Mouse (Mus musculus) embryonic facial prominence, embryonic 13.5 days (tissue): ENCODE measurements around the gene Cbx4. TPM values are rescaled to one million over a fixed set of nuclear protein-coding genes. Genes with fewer than 3 reads are reported as not detected.
A peak's percentile ranks its signal among the peaks of the same experiment; 100 is the strongest.

Experiments used
- ATAC-seq: fragments of 200-750 bp; cut with Nextera tagmentation; 2 replicates; pipeline ENCODE4 v1.8.0; 2017; ENCODE audit warnings: low read depth; ENCODE audit not compliant: insufficient number of reproducible peaks, insufficient read depth, low FRiP score, low TSS enrichment
- H3K27ac ChIP-seq: fragments of 300-500 bp; sonication (generic); 2 replicates; pipeline ENCODE4 v1.5.1; 2015; ENCODE audit warnings: moderate library complexity, mild to moderate bottlenecking, inconsistent platforms
- H3K27me3 ChIP-seq: fragments of 300-500 bp; sonication (generic); 2 replicates; pipeline ENCODE4 v1.6.1; 2015; ENCODE audit warnings: mild to moderate bottlenecking, inconsistent platforms
- H3K36me3 ChIP-seq: fragments of 300-500 bp; sonication (generic); 2 replicates; pipeline ENCODE4 v1.6.1; 2015; ENCODE audit warnings: mild to moderate bottlenecking, inconsistent platforms
- H3K4me1 ChIP-seq: fragments of 300-500 bp; sonication (generic); 2 replicates; pipeline ENCODE4 v1.6.1; 2015; ENCODE audit warnings: inconsistent platforms
- H3K4me2 ChIP-seq: fragments of 300-500 bp; sonication (generic); 2 replicates; pipeline ENCODE4 v1.6.1; 2015; ENCODE audit warnings: moderate library complexity, mild to moderate bottlenecking, inconsistent platforms
- H3K4me3 ChIP-seq: fragments of 300-500 bp; sonication (generic); 2 replicates; pipeline ENCODE4 v1.5.1; 2015; ENCODE audit warnings: mild to moderate bottlenecking, inconsistent platforms
- H3K9ac ChIP-seq: fragments of 300-500 bp; sonication (generic); 2 replicates; pipeline ENCODE4 v1.6.1; 2015; ENCODE audit warnings: mild to moderate bottlenecking, inconsistent platforms
- H3K9me3 ChIP-seq: fragments of 300-500 bp; sonication (generic); 2 replicates; pipeline ENCODE4 v1.6.1; 2016; ENCODE audit warnings: inconsistent platforms
- WGBS: fragments of 180-500 bp; shearing (Covaris S2); methylation state at CpG from one replicate; pipeline ENCODE4 v1.1.7; 2015; ENCODE audit warnings: mixed read lengths; 5-methylcytosine and 5-hydroxymethylcytosine counted together
- polyA plus RNA-seq: library from polyadenylated mRNA; unstranded; fragments of >200 nt; fragmentation: Nextera tagmentation; extraction: Ambion mirVana; gene quantifications from 2 replicates; pipeline ENCODE4 v1.2.1, GENCODE M21; 2015

Cbx4 gene
- polyA plus RNA-seq, 1 experiment from 2014 or later = 14.4 TPM

DNA sequence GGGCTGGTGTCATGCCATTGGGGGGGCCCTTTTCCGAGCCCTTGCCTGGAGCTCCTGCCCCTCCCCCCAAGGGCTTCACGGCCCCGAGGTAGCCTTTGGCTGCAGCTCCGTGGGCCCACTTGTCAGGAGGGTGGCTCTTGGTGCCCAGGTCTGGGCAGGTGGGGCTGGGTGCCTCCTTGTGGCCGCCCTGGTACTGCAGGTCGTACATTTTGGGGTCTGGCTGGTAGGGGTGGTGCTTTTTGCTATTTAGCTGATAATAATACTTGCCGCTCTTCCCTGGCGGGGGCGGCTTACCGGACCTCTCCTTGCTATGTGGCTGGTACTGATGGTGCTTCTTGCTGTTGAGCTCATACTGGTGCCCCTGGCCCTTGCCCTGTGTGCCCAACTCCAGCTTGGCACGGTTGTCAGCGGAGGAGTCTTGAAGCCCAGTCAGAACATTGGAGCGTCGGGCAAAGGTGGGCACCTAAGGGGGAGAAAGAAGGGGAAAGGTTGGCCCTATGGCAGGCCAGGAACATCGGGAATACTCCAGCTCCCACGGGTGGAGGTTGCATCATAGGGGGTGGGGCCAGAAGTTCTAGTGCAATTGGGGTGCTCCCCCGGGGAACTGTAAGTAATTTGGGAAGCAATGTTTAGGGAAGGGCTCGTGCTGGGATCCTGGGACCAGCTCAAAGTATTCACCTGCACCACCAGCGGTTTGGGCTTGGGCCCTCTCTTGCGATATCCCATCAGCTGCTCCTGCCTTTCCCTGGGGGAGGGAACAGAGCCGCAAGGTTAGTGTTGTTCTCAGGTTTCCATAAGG is 4.0 kb downstream of the Cbx4 start:
- Histone ChIP-seq H3K9ac (0 out of 2 replicates have a peak overlapping the region, but pooled peaks have one; percentile 94), H3K4me3 (peak overlapping the region; percentile 81; the same call in 1 of the 2 replicates), H3K27ac (no peak overlapping the region), H3K4me1 (peaks cover 72% of the 10 kb centered on the region), H3K27me3 (peaks cover 48% of the 10 kb centered on the region), H3K9me3 (no peaks in the 10 kb centered on the region), H3K4me2 (peak overlapping the region; percentile 88), H3K36me3 (peaks cover 40% of the 10 kb centered on the region)
- ATAC-seq = no peak
- WGBS = 27% methylated on average over 21 of the region's 21 CpGs

DNA sequence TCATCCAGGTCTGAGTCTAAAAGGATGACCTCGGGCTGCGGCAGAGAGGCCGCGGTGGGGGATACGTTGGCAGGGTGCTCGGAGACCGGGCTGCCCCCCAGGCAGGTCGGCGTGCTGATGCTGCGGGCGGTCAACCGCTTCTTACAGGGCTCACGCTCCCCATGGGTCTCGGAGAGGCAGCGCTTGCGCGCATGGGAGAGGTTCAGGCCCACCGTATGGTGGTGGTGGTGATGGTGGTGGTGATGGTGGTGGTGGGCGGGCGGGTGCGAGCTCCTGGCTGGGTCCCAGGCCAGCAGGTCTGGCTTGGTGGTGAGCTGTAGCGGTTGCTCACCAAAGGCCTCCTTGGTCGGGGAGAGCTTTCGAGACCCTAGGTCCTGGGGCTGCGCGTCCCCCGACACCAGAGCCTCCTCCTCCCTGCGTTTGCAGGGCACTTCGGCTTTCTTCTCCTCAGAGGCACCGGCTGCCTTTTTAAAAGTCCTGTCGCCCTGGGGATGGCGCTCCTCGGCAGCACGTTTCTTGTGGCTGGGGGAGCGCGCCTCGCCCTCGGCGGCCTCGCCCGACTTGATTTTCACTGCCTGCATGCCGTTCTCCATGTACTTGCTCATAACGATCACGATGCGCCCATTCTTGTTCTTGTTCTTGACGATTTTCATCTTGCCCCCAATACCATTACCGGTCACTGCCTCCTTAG is 4.7 kb downstream of the Cbx4 start:
- WGBS = 31% methylated on average over 46 of the region's 47 CpGs
- Histone ChIP-seq H3K9me3 (no peaks in the 10 kb centered on the region), H3K36me3 (peaks cover 43% of the 10 kb centered on the region), H3K4me2 (peak overlapping the region; percentile 32), H3K4me1 (peaks cover 66% of the 10 kb centered on the region), H3K27ac (no peak overlapping the region), H3K9ac (0 out of 2 replicates have a peak overlapping the region, but pooled peaks have one; percentile 40), H3K27me3 (peaks cover 41% of the 10 kb centered on the region), H3K4me3 (peak overlapping the region; percentile 18)
- ATAC-seq = no peak

DNA sequence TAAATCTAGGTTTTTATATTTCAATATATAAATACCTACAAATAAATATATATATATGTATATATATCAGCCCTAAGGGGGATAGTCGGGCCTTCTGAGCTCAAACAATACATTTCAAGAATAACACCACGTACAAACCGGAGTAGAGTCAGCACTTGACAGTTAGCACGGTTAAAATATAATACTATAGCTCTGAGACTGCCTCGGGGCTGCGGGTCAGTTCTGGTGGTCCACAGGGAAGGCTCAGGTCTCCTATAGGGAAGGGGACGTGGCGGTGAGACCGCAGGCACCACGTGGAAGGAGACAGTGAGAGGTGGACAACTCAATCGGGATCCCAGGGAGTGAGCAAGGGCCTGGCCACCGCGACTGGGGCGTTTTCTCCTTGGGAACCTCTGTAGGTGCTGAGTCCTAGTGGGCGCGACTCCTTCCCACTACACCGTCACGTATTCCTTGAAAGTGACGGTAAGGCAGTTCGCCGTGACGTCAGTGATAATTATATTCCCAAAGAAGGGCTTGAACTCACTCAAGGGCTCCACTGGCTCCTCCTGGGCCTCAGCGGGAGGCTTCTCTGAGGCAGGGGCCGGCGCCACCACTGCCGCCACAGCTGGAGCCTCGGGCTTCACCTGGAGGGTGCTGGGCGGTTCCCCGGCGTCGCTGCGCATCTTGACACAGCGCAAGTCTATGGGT is 5.4 kb downstream of the Cbx4 start:
- ATAC-seq = no peak
- peak overlapping the region; percentile 32 for H3K4me2 ChIP-seq
- no peak overlapping the region for H3K27ac ChIP-seq
- H3K27me3 ChIP-seq = peaks cover 44% of the 10 kb centered on the region
- WGBS = 34% methylated on average over 33 of the region's 33 CpGs
- peaks cover 66% of the 10 kb centered on the region for H3K4me1 ChIP-seq
- peaks cover 43% of the 10 kb centered on the region for H3K36me3 ChIP-seq
- H3K9ac ChIP-seq = 0 out of 2 replicates have a peak overlapping the region, but pooled peaks have one; percentile 40
- H3K4me3 ChIP-seq = peak overlapping the region; percentile 18
- no peaks in the 10 kb centered on the region for H3K9me3 ChIP-seq

DNA sequence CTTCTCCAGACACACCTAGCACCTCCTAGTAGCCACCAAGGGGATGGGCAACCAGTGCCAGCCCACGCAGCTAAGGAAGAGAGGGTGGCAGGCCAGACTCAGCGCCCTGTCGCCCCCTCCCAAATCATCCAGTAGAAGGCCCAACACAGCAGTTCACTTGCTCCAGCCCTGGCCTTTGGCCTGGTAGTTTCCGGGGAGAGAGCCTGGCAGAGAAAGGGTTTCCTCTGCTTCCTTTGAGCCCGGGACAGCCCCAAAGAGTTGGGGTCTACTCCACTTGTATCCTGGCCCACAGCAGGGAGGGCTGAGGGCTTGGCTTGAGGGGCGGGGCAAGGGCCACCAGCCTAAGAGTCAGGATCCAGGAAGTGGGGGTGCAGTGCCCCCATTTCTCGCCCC is 6.6 kb downstream of the Cbx4 start:
- Histone ChIP-seq H3K9ac (peak overlapping the region; percentile 61), H3K36me3 (peaks cover 43% of the 10 kb centered on the region), H3K4me3 (0 out of 2 replicates have a peak overlapping the region, but pooled peaks have one; percentile 1), H3K27me3 (peaks cover 44% of the 10 kb centered on the region), H3K27ac (0 out of 2 replicates have a peak overlapping the region, but pooled peaks have one; percentile 7), H3K9me3 (no peaks in the 10 kb centered on the region), H3K4me1 (peaks cover 63% of the 10 kb centered on the region), H3K4me2 (peak overlapping the region; percentile 41)
- ATAC-seq = no peak
- WGBS = 35% methylated on average over 7 of the region's 7 CpGs

DNA sequence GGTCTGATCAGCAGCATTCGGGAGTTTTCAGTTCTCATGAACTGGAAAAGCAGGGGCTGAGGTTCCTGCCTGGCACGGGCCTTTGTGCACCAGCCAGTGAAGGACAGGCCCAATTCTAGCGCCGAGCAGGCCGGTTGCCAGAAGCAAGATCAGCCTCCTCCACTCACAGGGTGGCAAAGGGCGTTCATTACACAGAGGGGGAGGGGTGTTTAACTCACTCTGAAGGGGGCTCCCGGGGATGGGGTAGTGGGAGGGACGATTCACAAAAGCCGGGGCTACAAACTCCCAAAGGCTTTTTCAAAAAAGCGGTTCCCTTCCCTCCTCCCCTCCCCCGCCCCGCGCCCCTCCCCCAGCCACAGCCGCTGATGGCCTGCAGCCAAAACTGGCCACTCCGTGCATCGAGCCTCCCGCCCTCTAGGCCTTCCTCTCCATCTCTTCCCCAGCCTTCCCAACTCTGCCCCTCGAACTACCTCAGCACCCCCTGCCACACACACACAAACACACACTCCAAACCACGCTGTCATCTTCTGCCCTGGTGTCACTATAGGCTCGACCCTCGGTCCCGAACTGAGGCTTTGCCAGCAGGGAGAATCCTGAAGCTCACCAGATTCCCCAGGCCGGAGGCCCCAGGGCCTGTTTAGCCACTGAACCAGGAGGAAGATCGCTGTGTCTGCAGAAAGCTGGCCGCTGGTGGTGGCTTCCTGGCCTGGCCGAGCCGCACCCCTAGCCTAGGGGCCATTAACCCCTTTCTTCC is 7.2 kb downstream of the Cbx4 start:
- ATAC-seq = peak; percentile 52; the same call in 1 of the 2 replicates
- peaks cover 62% of the 10 kb centered on the region for H3K4me1 ChIP-seq

DNA sequence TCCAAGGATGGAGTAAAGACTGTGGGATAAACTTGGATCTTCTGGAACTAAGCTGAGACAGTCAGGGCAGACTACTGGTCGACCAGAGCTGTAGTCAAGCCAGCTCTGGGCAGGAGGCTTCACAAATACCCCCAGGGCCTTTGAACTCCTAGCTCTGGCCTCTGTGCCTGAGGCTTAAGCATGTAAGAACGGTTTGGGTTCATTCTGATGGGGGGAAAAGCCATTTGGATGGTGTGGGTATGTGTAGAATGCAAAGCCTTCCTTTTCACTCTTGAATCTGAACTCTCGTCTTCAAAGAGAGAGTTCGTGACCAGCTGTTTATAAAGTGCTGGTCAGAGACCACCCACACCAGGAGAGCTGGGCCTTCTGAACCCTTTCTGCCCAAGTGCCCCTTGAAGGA is 8.3 kb downstream of the Cbx4 start:
- H3K4me1 ChIP-seq = peaks cover 60% of the 10 kb centered on the region
- 77% methylated on average over 4 of the region's 4 CpGs for WGBS
- peaks cover 43% of the 10 kb centered on the region for H3K36me3 ChIP-seq
- H3K9me3 ChIP-seq = no peaks in the 10 kb centered on the region
- H3K9ac ChIP-seq = no peak overlapping the region
- ATAC-seq = no peak
- peaks cover 40% of the 10 kb centered on the region for H3K27me3 ChIP-seq
- no peak overlapping the region for H3K27ac ChIP-seq
- H3K4me2 ChIP-seq = no peak overlapping the region
- no peak overlapping the region for H3K4me3 ChIP-seq

More for the DNA sequence above, 7.2 kb downstream of the Cbx4 start:
- Histone ChIP-seq H3K4me3 (0 out of 2 replicates have a peak overlapping the region, but pooled peaks have one; percentile 1), H3K9me3 (no peaks in the 10 kb centered on the region), H3K36me3 (peaks cover 43% of the 10 kb centered on the region), H3K27ac (0 out of 2 replicates have a peak overlapping the region, but pooled peaks have one; percentile 18), H3K4me2 (peak overlapping the region; percentile 41), H3K9ac (peak overlapping the region; percentile 61), H3K27me3 (peaks cover 44% of the 10 kb centered on the region)
- WGBS = 9% methylated on average over 22 of the region's 27 CpGs

DNA sequence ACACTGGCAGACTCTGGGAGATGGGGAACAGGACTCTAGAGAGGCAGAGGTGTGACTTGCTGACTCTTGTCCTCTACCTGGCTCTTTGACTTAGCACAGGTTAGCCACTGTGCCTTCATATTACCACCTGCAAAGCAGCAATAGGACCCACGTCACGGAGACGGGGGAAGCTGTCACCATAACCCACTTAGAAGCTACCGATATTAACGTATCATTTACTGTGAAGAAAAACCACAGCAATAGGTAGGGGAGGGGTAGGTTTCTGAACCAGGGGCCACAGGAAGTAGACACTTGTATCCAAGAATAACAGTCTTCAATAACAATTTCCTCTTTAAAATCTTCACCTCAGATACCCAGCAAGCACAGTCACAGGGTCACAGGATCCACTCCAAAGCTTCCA is 10.2 kb downstream of the Cbx4 start:
- no peak overlapping the region for H3K4me3 ChIP-seq
- 87% methylated on average over 5 of the region's 5 CpGs for WGBS
- H3K4me1 ChIP-seq = peaks cover 40% of the 10 kb centered on the region
- H3K27ac ChIP-seq = no peak overlapping the region
- peaks cover 31% of the 10 kb centered on the region for H3K27me3 ChIP-seq
- ATAC-seq = no peak
- H3K9me3 ChIP-seq = no peaks in the 10 kb centered on the region
- no peak overlapping the region for H3K9ac ChIP-seq
- H3K36me3 ChIP-seq = peaks cover 25% of the 10 kb centered on the region
- H3K4me2 ChIP-seq = no peak overlapping the region

DNA sequence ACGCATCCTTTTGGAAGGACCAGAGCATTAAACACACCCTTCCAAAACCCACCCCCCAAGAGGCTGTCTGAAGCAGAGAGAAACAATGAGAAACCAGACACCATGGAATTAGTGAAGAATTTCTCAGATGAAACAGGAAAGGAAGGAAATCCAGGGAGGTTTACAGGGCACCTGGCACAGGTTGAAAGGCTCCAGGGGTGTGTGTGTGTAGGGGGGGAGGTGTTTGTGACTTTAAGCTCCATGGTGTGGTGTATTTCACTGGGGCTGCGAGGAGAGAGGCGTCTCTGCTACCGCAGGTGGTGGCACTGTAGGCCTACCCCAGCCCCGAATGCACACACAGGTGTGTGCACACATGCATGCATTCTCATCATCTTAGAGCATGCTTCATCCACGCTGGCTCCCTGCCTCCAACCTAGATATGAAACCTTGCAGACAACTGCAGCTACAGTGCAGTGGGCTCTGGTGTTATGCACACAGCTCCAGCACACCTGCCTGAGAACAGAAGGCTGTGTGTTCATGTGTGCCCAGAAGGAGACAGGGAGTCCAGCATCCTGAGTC is 12.1 kb downstream of the Cbx4 start:
- H3K4me3 ChIP-seq = no peak overlapping the region
- H3K9ac ChIP-seq = peak overlapping the region; percentile 46; the same call in 1 of the 2 replicates
- H3K4me1 ChIP-seq = peaks cover 26% of the 10 kb centered on the region
- no peak for ATAC-seq
- H3K4me2 ChIP-seq = no peak overlapping the region
- H3K27ac ChIP-seq = no peak overlapping the region
- 44% methylated on average over 6 of the region's 6 CpGs for WGBS
- peaks cover 14% of the 10 kb centered on the region; the same call in 1 of the 2 replicates for H3K36me3 ChIP-seq
- no peaks in the 10 kb centered on the region for H3K9me3 ChIP-seq
- H3K27me3 ChIP-seq = peaks cover 18% of the 10 kb centered on the region; the same call in 1 of the 2 replicates

DNA sequence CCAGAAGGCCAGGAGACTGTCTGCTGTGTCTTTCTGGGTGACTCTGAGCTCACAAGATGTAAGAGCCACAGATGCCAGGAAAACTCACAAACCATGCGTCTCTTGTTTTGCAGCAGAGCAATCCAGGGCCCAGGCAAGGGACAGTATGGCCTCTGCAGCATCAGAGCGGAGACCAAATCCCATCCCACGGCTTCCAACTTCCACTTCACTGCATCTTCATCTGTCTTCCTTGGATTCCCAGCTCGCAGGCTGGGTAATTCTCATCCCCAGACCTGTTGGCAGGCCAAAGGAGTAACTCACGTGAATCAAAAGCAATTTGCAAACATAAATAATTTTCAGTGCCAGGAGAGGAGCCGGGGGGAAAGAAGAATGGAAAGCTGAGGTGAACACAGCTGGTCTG is 13.0 kb downstream of the Cbx4 start:
- WGBS = 57% methylated on average over 6 of the region's 6 CpGs
- no peaks in the 10 kb centered on the region for H3K9me3 ChIP-seq
- ATAC-seq = no peak

DNA sequence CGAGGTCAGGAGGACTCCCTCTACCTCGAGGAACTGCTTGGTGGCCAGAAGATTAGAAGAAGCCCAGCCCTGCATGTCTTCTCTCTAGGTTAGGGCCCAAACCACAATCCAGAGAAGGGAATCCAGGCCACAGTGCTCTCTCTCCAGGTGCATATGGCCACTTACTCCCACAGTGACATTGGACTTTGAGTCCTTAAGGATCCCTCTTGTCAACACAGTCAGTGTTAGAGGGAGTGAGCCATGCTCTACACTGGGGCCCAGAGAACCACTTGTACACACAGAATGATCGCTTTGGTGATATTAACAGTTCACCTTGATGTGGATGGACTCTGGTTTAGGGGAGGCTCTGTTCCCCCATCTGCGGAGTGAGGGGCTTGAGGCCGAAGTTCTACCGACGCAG is 13.8 kb downstream of the Cbx4 start:
- H3K4me1 ChIP-seq = peaks cover 15% of the 10 kb centered on the region
- peaks cover 5% of the 10 kb centered on the region; the same call in 1 of the 2 replicates for H3K36me3 ChIP-seq
- H3K4me3 ChIP-seq = no peak overlapping the region
- 79% methylated on average over 7 of the region's 7 CpGs for WGBS
- H3K9me3 ChIP-seq = no peaks in the 10 kb centered on the region
- H3K9ac ChIP-seq = no peak overlapping the region
- ATAC-seq = no peak
- H3K4me2 ChIP-seq = no peak overlapping the region
- H3K27ac ChIP-seq = no peak overlapping the region
- H3K27me3 ChIP-seq = peaks cover 15% of the 10 kb centered on the region; the same call in 1 of the 2 replicates

More for the DNA sequence above, 13.0 kb downstream of the Cbx4 start:
- no peak overlapping the region for H3K9ac ChIP-seq
- peaks cover 16% of the 10 kb centered on the region for H3K4me1 ChIP-seq
- peaks cover 12% of the 10 kb centered on the region; the same call in 1 of the 2 replicates for H3K36me3 ChIP-seq
- no peak overlapping the region for H3K4me3 ChIP-seq
- no peak overlapping the region for H3K27ac ChIP-seq
- H3K27me3 ChIP-seq = peaks cover 15% of the 10 kb centered on the region; the same call in 1 of the 2 replicates
- H3K4me2 ChIP-seq = no peak overlapping the region
